Mouse (Mus musculus) ES-CJ7 (cell line): Measurements from ENCODE around the gene Parp3.

Experiments
- DNase-seq: peaks from one replicate; pipeline ENCODE4 v3.0.0; 2011; ENCODE audit warnings: low read depth, low spot score

Parp3 gene

GRCm38 (mm10) chr9:106428719-106429220 is 48.0 kb downstream of the Parp3 start:
- DNase-seq: peak; percentile 48

GRCm38 (mm10) chr9:106421865-106422160 is 54.9 kb downstream of the Parp3 start:
- peak; percentile 93 for DNase-seq

GRCm38 (mm10) chr9:106421033-106421864 is 55.5 kb downstream of the Parp3 start:
- DNase-seq: no peak

- DNase-seq: no peak
These were observed 56.1 kb downstream of the Parp3 start for GRCm38 (mm10) chr9:106420608-106421007.
